Mouse (Mus musculus) forebrain, embryonic 14.5 days (tissue): ENCODE data around the gene Ptprn2. TPM values are rescaled to one million over a fixed set of nuclear protein-coding genes. Genes with fewer than 3 reads are reported as not detected.
A peak's percentile ranks its signal among the peaks of the same experiment; 100 is the strongest.

Experiments
- ATAC-seq: fragments of 200-750 bp; cut with Nextera tagmentation; 2 replicates; pipeline ENCODE4 v1.8.0; 2017; ENCODE audit warnings: mild to moderate bottlenecking, moderate library complexity
- DNase-seq: peaks from one replicate; pipeline ENCODE4 v3.0.0-alpha.2; 2015; ENCODE audit warnings: low spot score
- H3K27ac ChIP-seq: fragments of 300-500 bp; sonication (generic); 2 replicates; pipeline ENCODE4 v1.5.1; 2014; ENCODE audit warnings: low read depth, mild to moderate bottlenecking, control low read depth, low read length, moderate library complexity
- H3K27me3 ChIP-seq: fragments of 300-500 bp; sonication (generic); replicated peaks from 2 replicates; pipeline ENCODE4 v1.6.1; 2014; ENCODE audit warnings: low read length, control low read depth, mixed read lengths; ENCODE audit not compliant: control insufficient read depth, insufficient read depth
- H3K36me3 ChIP-seq: fragments of 300-500 bp; sonication (generic); 2 replicates; pipeline ENCODE4 v1.6.1; 2014; ENCODE audit warnings: low read length, control low read depth; ENCODE audit not compliant: control insufficient read depth, insufficient read depth
- H3K4me1 ChIP-seq: fragments of 300-500 bp; sonication (generic); 2 replicates; pipeline ENCODE4 v1.6.1; 2014; ENCODE audit warnings: antibody characterized with exemption, low read length, control low read depth; ENCODE audit not compliant: control insufficient read depth, insufficient read depth
- H3K4me2 ChIP-seq: fragments of 300-500 bp; sonication (generic); 2 replicates; pipeline ENCODE4 v1.6.1; 2014; ENCODE audit warnings: mild to moderate bottlenecking, control low read depth, low read length
- H3K4me3 ChIP-seq: fragments of 300-500 bp; sonication (generic); 2 replicates; pipeline ENCODE4 v1.5.1; 2014; ENCODE audit warnings: low read depth, low read length, control low read depth
- H3K9ac ChIP-seq: fragments of 300-500 bp; sonication (generic); 2 replicates; pipeline ENCODE4 v1.6.1; 2014; ENCODE audit warnings: mild to moderate bottlenecking, low read length, control low read depth, moderate library complexity
- H3K9me3 ChIP-seq: fragments of 300-500 bp; sonication (generic); replicated peaks from 2 replicates; pipeline ENCODE4 v1.6.1; 2016; ENCODE audit warnings: low read length, control low read depth, mixed read lengths; ENCODE audit not compliant: control insufficient read depth
- WGBS: fragments of 180-500 bp; shearing (Covaris S2); extraction: QIAGEN DNeasy Blood & Tissue Kit; methylation state at CpG from one replicate; pipeline ENCODE4 v1.1.7; 2014; 5-methylcytosine and 5-hydroxymethylcytosine counted together
- microRNA counts: library from miRNA; unstranded; fragments of <30 nt; microRNA quantifications from one replicate; lab custom pipeline; 2016
- microRNA-seq: library from miRNA; unstranded; fragments of <30 nt; microRNA quantifications from one replicate; pipeline ENCODE4, GENCODE M21; 2016
- polyA plus RNA-seq: library from polyadenylated mRNA; unstranded; fragments of >200 nt; fragmentation: Nextera tagmentation; extraction: Ambion mirVana; gene quantifications from 2 replicates; pipeline ENCODE4 v1.2.1, GENCODE M21; 2014

Ptprn2 gene
- polyA plus RNA-seq, 1 experiment from 2014 or later = 4.1 TPM

DNA sequence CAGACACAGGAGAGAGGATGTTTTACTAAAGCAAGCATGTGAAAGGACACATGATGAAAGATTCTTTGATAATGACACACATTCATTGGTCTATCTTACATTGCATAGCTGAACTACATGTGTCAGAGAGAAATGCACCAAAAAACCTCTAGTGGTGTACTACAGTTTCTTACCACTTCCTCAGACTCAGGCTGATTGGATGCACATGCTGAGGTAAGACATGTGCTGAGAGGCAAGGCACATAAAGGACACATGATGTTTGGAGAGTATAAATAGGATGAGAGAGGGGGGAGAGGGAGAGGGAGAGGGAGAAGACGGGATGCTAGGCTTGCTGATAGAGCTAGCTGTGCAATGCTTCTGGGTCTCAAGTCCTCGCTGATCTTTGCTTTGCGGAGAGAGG lies 837.5 kb downstream of the Ptprn2 start:
- no peak overlapping the region for H3K4me2 ChIP-seq
- DNase-seq (no peak), ATAC-seq (no peak)
- WGBS = 75% methylated on average over 3 of the region's 3 CpGs
- no peak overlapping the region for H3K27ac ChIP-seq
- H3K4me1 ChIP-seq = no peaks in the 10 kb centered on the region
- no peaks in the 10 kb centered on the region for H3K27me3 ChIP-seq
- H3K9me3 ChIP-seq = no peaks in the 10 kb centered on the region
- H3K4me3 ChIP-seq = no peak overlapping the region
- no peaks in the 10 kb centered on the region for H3K36me3 ChIP-seq
- H3K9ac ChIP-seq = no peak overlapping the region

MicroRNAs within 50 kb of the gene (microRNA counts, 519-probe panel; counts per million panel counts)
- microRNA mmu-miR-153 (lab: Ali Mortazavi, UCI) = 4,954 counts per million, percentile 75 among the panel's probes with 10 or more counts

Small RNA genes within 50 kb of the gene (microRNA-seq; reads per million reads assigned to microRNA genes)
- 1,605 reads per million, percentile 84 among the genes with 10 or more reads in this experiment for gene Mir153

Other genes with a start within 250 kb of the Ptprn2 start
- gene Wdr60, start 222.7 kb upstream of the Ptprn2 start, polyA plus RNA-seq = 12.5 TPM in 2 replicates
- not detected in 2 replicates for gene Gm11027, start 210.3 kb upstream of the Ptprn2 start, polyA plus RNA-seq
- gene Esyt2, start 204.5 kb upstream of the Ptprn2 start, polyA plus RNA-seq = 12.2 and 14.0 TPM in 2 replicates
- gene Ncapg2, start 80.3 kb upstream of the Ptprn2 start, polyA plus RNA-seq = 19.7 and 21.8 TPM in 2 replicates